Mouse (Mus musculus) lung, embryonic 14.5 days (tissue): ENCODE measurements at regions not wholly inside any gene's neighbourhood (a gene's known extent, or its start where the extent isn't known, plus 50 kb on each side); places are given as distances from the start of the nearest gene placed in this dataset.

ENCODE experiments used
- ATAC-seq: fragments of 200-750 bp; cut with Nextera tagmentation; 2 replicates; pipeline ENCODE4 v1.8.0; 2017; ENCODE audit warnings: mild to moderate bottlenecking, moderate TSS enrichment, moderate library complexity; ENCODE audit not compliant: insufficient read depth
- DNase-seq: peaks from one replicate; pipeline ENCODE4 v3.0.0-alpha.2; 2015
- H3K27ac ChIP-seq: fragments of 300-500 bp; sonication (generic); 2 replicates; pipeline ENCODE4 v1.5.1; 2014; ENCODE audit warnings: low read depth, mild to moderate bottlenecking, moderate library complexity
- H3K27me3 ChIP-seq: fragments of 300-500 bp; sonication (generic); 2 replicates; pipeline ENCODE4 v1.6.1; 2014; ENCODE audit warnings: low read length, control low read depth; ENCODE audit not compliant: insufficient read depth
- H3K36me3 ChIP-seq: fragments of 300-500 bp; sonication (generic); 2 replicates; pipeline ENCODE4 v1.6.1; 2014; ENCODE audit warnings: control low read depth; ENCODE audit not compliant: insufficient read depth
- H3K4me1 ChIP-seq: fragments of 300-500 bp; sonication (generic); 2 replicates; pipeline ENCODE4 v1.6.1; 2014; ENCODE audit warnings: antibody characterized with exemption, control low read depth; ENCODE audit not compliant: insufficient read depth
- H3K4me2 ChIP-seq: fragments of 300-500 bp; sonication (generic); 2 replicates; pipeline ENCODE4 v1.6.1; 2014; ENCODE audit warnings: mild to moderate bottlenecking
- H3K4me3 ChIP-seq: fragments of 300-500 bp; sonication (generic); 2 replicates; pipeline ENCODE4 v1.5.1; 2014; ENCODE audit warnings: low read depth, low read length
- H3K9ac ChIP-seq: fragments of 300-500 bp; sonication (generic); 2 replicates; pipeline ENCODE4 v1.6.1; 2014
- H3K9me3 ChIP-seq: fragments of 300-500 bp; sonication (generic); 2 replicates; pipeline ENCODE4 v1.6.1; 2016; ENCODE audit warnings: low read depth, low read length, control low read depth
- CTCF ChIP-seq: IDR thresholded peaks from 2 replicates; pipeline ENCODE4 v1.5.1; 2016; ENCODE audit warnings: antibody characterized with exemption, low read depth
- WGBS: fragments of 180-500 bp; shearing (Covaris S2); extraction: QIAGEN DNeasy Blood & Tissue Kit; methylation state at CpG from one replicate; pipeline ENCODE4 v1.1.7; 2014; 5-methylcytosine and 5-hydroxymethylcytosine counted together

DNA sequence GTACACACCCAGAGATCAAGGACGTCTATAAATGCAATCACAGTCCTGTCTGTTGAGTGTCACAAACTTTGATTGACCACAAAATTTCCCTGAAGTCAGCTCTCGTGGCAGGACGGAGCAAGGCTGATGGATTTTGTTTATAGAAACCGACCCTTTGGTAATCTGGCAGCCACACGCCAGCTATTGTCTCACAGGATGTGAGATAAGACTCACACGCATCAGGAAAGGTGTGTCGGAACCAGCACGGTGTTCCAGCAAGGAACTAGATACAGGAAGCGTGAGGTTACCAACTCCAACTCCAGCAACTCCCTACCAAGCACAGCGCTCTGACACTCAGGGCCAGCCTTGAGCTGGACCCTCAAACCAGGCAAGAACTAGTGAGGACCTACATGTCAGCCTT lies 112.4 kb upstream of the Cops8 start:
- H3K36me3 ChIP-seq: no peaks in the 10 kb centered on the region
- no peak overlapping the region for H3K27ac ChIP-seq
- TF ChIP-seq CTCF: no peak
- H3K27me3 ChIP-seq: no peaks in the 10 kb centered on the region
- H3K4me2 ChIP-seq: no peak overlapping the region
- 0 out of 2 replicates have a peak, but pooled peaks cover 5% of the 10 kb centered on the region for H3K4me1 ChIP-seq
- no peak overlapping the region for H3K4me3 ChIP-seq
- H3K9me3 ChIP-seq: no peaks in the 10 kb centered on the region
- DNase-seq (peak; percentile 58), ATAC-seq (no peak)
- 51% methylated on average over 10 of the region's 10 CpGs for WGBS
- H3K9ac ChIP-seq: no peak overlapping the region

GRCm38 (mm10) chr1:90493481-90493880 lies 109.3 kb upstream of the Cops8 start:
- Histone ChIP-seq H3K4me2 (no peak overlapping the region), H3K4me3 (no peak overlapping the region), H3K36me3 (no peaks in the 10 kb centered on the region), H3K4me1 (peaks cover 3% of the 10 kb centered on the region; the same call in 1 of the 2 replicates), H3K9ac (no peak overlapping the region; the same call in 1 of the 2 replicates), H3K27me3 (no peaks in the 10 kb centered on the region), H3K9me3 (no peaks in the 10 kb centered on the region), H3K27ac (no peak overlapping the region)
- ATAC-seq: no peak
- no peak for DNase-seq
- WGBS: 23% methylated on average over 7 of the region's 7 CpGs
- TF ChIP-seq CTCF: no peak

- H3K4me1 ChIP-seq: peaks cover 3% of the 10 kb centered on the region; the same call in 1 of the 2 replicates
- no peaks in the 10 kb centered on the region; the same call in 1 of the 2 replicates for H3K9me3 ChIP-seq
- WGBS: 77% methylated on average over 9 of the region's 9 CpGs
- H3K27me3 ChIP-seq: no peaks in the 10 kb centered on the region
- no peaks in the 10 kb centered on the region for H3K36me3 ChIP-seq
- no peak for ATAC-seq
- no peak overlapping the region for H3K9ac ChIP-seq
- no peak for TF ChIP-seq CTCF
- H3K4me2 ChIP-seq: no peak overlapping the region
- DNase-seq: no peak
- no peak overlapping the region for H3K4me3 ChIP-seq
- no peak overlapping the region for H3K27ac ChIP-seq
Observed at GRCm38 (mm10) chr1:90495174-90495573, 107.6 kb upstream of the Cops8 start.

- no peak for ATAC-seq
- no peak overlapping the region for H3K4me3 ChIP-seq
- no peak overlapping the region for H3K4me2 ChIP-seq
- H3K27ac ChIP-seq: no peak overlapping the region
- TF ChIP-seq CTCF: no peak
- DNase-seq: no peak
- H3K36me3 ChIP-seq: no peaks in the 10 kb centered on the region
- no peaks in the 10 kb centered on the region; the same call in 1 of the 2 replicates for H3K9me3 ChIP-seq
- no peak overlapping the region for H3K9ac ChIP-seq
- H3K4me1 ChIP-seq: peaks cover 3% of the 10 kb centered on the region; the same call in 1 of the 2 replicates
- H3K27me3 ChIP-seq: no peaks in the 10 kb centered on the region
Observed at GRCm38 (mm10) chr1:90497568-90497967, 105.2 kb upstream of the Cops8 start.

GRCm38 (mm10) chr1:90501373-90501772 lies 101.4 kb upstream of the Cops8 start:
- no peak for ATAC-seq
- TF ChIP-seq CTCF: no peak
- H3K9ac ChIP-seq: no peak overlapping the region
- no peaks in the 10 kb centered on the region for H3K36me3 ChIP-seq
- DNase-seq: no peak
- no peak overlapping the region for H3K4me2 ChIP-seq
- no peak overlapping the region for H3K27ac ChIP-seq
- no peak overlapping the region for H3K4me3 ChIP-seq
- H3K4me1 ChIP-seq: no peaks in the 10 kb centered on the region; the same call in 1 of the 2 replicates
- no peaks in the 10 kb centered on the region; the same call in 1 of the 2 replicates for H3K9me3 ChIP-seq
- no peaks in the 10 kb centered on the region for H3K27me3 ChIP-seq

DNA sequence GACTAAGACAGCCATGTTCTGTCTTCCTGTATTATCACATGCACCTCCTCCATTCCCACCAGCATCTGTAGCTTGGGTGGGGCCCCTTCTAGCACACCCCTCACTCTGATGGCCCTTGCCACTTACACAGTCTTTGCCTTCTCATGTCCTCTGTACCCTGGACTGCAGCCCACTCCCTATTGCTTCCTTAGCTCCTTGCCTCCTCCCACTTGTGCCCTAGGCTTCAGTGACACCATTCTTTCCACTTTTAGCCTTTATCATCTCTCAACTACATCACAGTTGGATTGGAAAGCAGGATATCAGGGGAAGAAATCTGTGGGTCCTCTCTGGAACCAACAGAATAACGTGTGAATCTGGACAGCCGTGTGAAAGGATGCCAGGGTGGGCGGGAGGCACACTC lies 100.4 kb upstream of the Cops8 start:
- ATAC-seq (no peak), DNase-seq (no peak)
- Histone ChIP-seq H3K4me1 (no peaks in the 10 kb centered on the region; the same call in 1 of the 2 replicates), H3K4me2 (no peak overlapping the region), H3K9me3 (no peaks in the 10 kb centered on the region; the same call in 1 of the 2 replicates), H3K27ac (no peak overlapping the region), H3K27me3 (0 out of 2 replicates have a peak, but pooled peaks cover 2% of the 10 kb centered on the region), H3K4me3 (no peak overlapping the region), H3K9ac (no peak overlapping the region), H3K36me3 (no peaks in the 10 kb centered on the region)
- WGBS: 85% methylated on average over 3 of the region's 3 CpGs
- TF ChIP-seq CTCF: no peak

- 57% methylated on average over 8 of the region's 8 CpGs for WGBS
- no peak for TF ChIP-seq CTCF
- no peak for DNase-seq
- H3K36me3 ChIP-seq: no peaks in the 10 kb centered on the region
- H3K27ac ChIP-seq: no peak overlapping the region
- ATAC-seq: no peak
- no peak overlapping the region for H3K9ac ChIP-seq
- 0 out of 2 replicates have a peak, but pooled peaks cover 4% of the 10 kb centered on the region for H3K27me3 ChIP-seq
- H3K4me3 ChIP-seq: no peak overlapping the region
- no peaks in the 10 kb centered on the region; the same call in 1 of the 2 replicates for H3K4me1 ChIP-seq
- H3K9me3 ChIP-seq: no peaks in the 10 kb centered on the region; the same call in 1 of the 2 replicates
- no peak overlapping the region for H3K4me2 ChIP-seq
Observed at GRCm38 (mm10) chr1:90502771-90503540, 99.8 kb upstream of the Cops8 start.
